8 mouse cellular contexts compared by ENCODE assay signal in genomic region chr6:88724313-88725195, GRCm38 (mm10). TPM values are rescaled to one million over a fixed set of nuclear protein-coding genes. Genes with fewer than 3 reads are reported as not detected.
DNase-seq lines count a peak whose midpoint lies in the region; ATAC-seq and TF ChIP-seq lines count a peak whose summit lies in the region.

Mgll (plus strand) TSS chr6:88724412.

- DNase-seq in brain, adult 2 months (ENCODE audit: low read depth, low spot score): peak; percentile 87
- DNase-seq in heart, adult 9 months (ENCODE audit: low spot score in 2 of 2): peak; percentile 76 to 78
- DNase-seq in kidney, adult 9 months: peak; percentile 59
- DNase-seq in spleen, postnatal 36 days (ENCODE audit: low spot score in 2 of 2): peak; percentile 67 to 71

- no peaks in the 10 kb centered on the region for H3K79me2 ChIP-seq in C2C12 (ENCODE audit: control insufficient read depth, insufficient read depth)

- H3K79me3 ChIP-seq in C2C12 (ENCODE audit: low read depth): no peaks in the 10 kb centered on the region

- WGBS in limb, embryonic 12.5 days: under 1% methylated on average over 103 of the region's 105 CpGs
- WGBS in midbrain, embryonic 12.5 days: under 1% methylated on average over 103 of the region's 105 CpGs

- no peaks in the 10 kb centered on the region for H3K36me3 ChIP-seq in C2C12 (ENCODE audit: control insufficient read depth, insufficient read depth)
- no peaks in the 10 kb centered on the region for H3K36me3 ChIP-seq in limb, embryonic 12.5 days
- no peaks in the 10 kb centered on the region for H3K36me3 ChIP-seq in midbrain, embryonic 12.5 days

- no peak for TF ChIP-seq CTCF in C2C12 (IDR thresholded peaks at IDR 0.05; ENCODE audit: control insufficient read depth, insufficient read depth, insufficient read length)

- peak within 1 kb of the TSS; percentile 58 for H3K9ac ChIP-seq in limb, embryonic 12.5 days (replicated peaks)
- H3K9ac ChIP-seq in midbrain, embryonic 12.5 days (replicated peaks): peak within 1 kb of the TSS; percentile 59

- H3K4me3 ChIP-seq in C2C12 (ENCODE audit: insufficient read depth, poor library complexity, severe bottlenecking): no peak within 1 kb of the TSS
- H3K4me3 ChIP-seq in limb, embryonic 12.5 days (replicated peaks): peak within 1 kb of the TSS; percentile 67
- H3K4me3 ChIP-seq in midbrain, embryonic 12.5 days: peak within 1 kb of the TSS; percentile 69

- H3ac ChIP-seq in C2C12 (ENCODE audit: control insufficient read depth, insufficient read length, low read depth): peak within 1 kb of the TSS; percentile 66

- no peaks in the 10 kb centered on the region for H3K9me3 ChIP-seq in limb, embryonic 12.5 days
- H3K9me3 ChIP-seq in midbrain, embryonic 12.5 days: no peaks in the 10 kb centered on the region

- peak within 1 kb of the TSS; percentile 94 for H3K4me2 ChIP-seq in limb, embryonic 12.5 days
- peak within 1 kb of the TSS; percentile 100 for H3K4me2 ChIP-seq in midbrain, embryonic 12.5 days (replicated peaks)

- peak within 1 kb of the TSS; percentile 35; the same call in 1 of the 2 replicates for H3K27ac ChIP-seq in limb, embryonic 12.5 days
- no peak within 1 kb of the TSS for H3K27ac ChIP-seq in midbrain, embryonic 12.5 days (replicated peaks)

- peaks cover 8% of the 10 kb centered on the region; the same call in 1 of the 2 replicates for H3K4me1 ChIP-seq in limb, embryonic 12.5 days (replicated peaks)
- peaks cover 13% of the 10 kb centered on the region; the same call in 1 of the 2 replicates for H3K4me1 ChIP-seq in midbrain, embryonic 12.5 days

- H3K27me3 ChIP-seq in C2C12 (ENCODE audit: control insufficient read depth, insufficient read depth, insufficient read length): peaks cover 32% of the 10 kb centered on the region
- H3K27me3 ChIP-seq in limb, embryonic 12.5 days: peaks cover 57% of the 10 kb centered on the region
- peaks cover 63% of the 10 kb centered on the region for H3K27me3 ChIP-seq in midbrain, embryonic 12.5 days

- peak; percentile 64 for ATAC-seq in erythroblast, adult 5-6 weeks (replicated peaks; ENCODE audit: low FRiP score, poor library complexity, severe bottlenecking)
- ATAC-seq in limb, embryonic 12.5 days (ENCODE audit: insufficient number of reproducible peaks, insufficient read depth, low FRiP score, low TSS enrichment, low read depth): peak; percentile 86
- ATAC-seq in midbrain, embryonic 12.5 days (ENCODE audit: low FRiP score, low read depth): peak; percentile 87

TF ChIP-seq in C2C12, 6 proteins besides CTCF, POLR2A, EP300 and RAD21:
- no peak for TF ChIP-seq MAX (IDR thresholded peaks at IDR 0.05)
- TF ChIP-seq MYOG (IDR thresholded peaks at IDR 0.05; ENCODE audit: control insufficient read depth, extremely low read depth, insufficient read length): no peak
- no peak for TF ChIP-seq FOSL1 (IDR thresholded peaks at IDR 0.05; ENCODE audit: insufficient read depth, low read length, poor library complexity, severe bottlenecking)
- TF ChIP-seq CEBPB (IDR thresholded peaks at IDR 0.05; ENCODE audit: low read depth): no peak
- TF ChIP-seq MYOD1 (IDR thresholded peaks at IDR 0.05; ENCODE audit: control insufficient read depth, insufficient read length, low read depth): no peak
- no peak for TF ChIP-seq USF1 (IDR thresholded peaks at IDR 0.05; ENCODE audit: low read depth)

RNA-seq across cellular contexts. Expression of gene Mgll, which starts in this region (rescaled TPM):
- polyA plus RNA-seq in C2C12 (2012; fragmentation: generic; extraction: Trizol): 1.3 TPM
- 29.8 and 41.2 TPM in 2 replicates for total RNA-seq in erythroblast, adult 5-6 weeks (2015; ENCODE audit: low replicate concordance)
- total RNA-seq in erythroblast, adult 5-6 weeks (2017; ENCODE audit: low replicate concordance): 44.1 and 78.5 TPM in 2 replicates
- 8.0 and 9.4 TPM in 2 replicates for polyA plus RNA-seq in limb, embryonic 12.5 days (2016; fragmentation: Nextera tagmentation; extraction: Ambion mirVana)
- 1.1 and 2.2 TPM in 2 replicates for polyA plus RNA-seq in midbrain, embryonic 12.5 days (2016; fragmentation: Nextera tagmentation; extraction: Ambion mirVana)
